Mouse (Mus musculus): ENCODE data around the gene Il1rapl2. TPM values are rescaled to one million over a fixed set of nuclear protein-coding genes. Genes with fewer than 3 reads are reported as not detected.

Gene Il1rapl2
- polyA plus RNA-seq, 1 experiment from 2014 or later, result 0.64 TPM

DNA sequence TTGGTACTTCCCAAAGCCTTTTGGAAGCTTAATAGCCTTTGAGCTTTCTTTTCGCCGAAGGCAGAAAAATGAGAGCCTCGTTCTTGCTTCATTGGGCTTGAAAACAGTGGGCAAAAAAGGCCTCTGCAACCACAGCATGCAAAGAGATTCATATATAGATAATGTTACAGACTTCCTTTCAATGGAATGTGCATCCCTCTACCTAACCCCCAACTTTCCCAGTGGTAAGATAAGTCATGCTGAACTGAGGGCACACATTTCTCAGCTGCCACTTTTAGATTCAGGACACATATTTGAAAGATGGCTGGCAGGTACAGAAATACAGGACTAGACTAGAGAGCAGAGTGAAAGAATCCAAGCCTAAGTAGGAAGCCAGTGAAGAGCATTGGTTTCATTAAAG is 185.1 kb downstream of the Il1rapl2 start:
- no peak overlapping the region for H3K27ac ChIP-seq (ENCODE audit: low read length)
- no peaks in the 10 kb centered on the region for H3K4me1 ChIP-seq (ENCODE audit: control insufficient read depth, insufficient read depth, low read length)
- no peak for ATAC-seq (ENCODE audit: insufficient number of reproducible peaks, insufficient read depth, low FRiP score, low read depth)
- H3K4me2 ChIP-seq (replicated peaks; ENCODE audit: low read depth, low read length), result no peak overlapping the region
- H3K9ac ChIP-seq (replicated peaks; ENCODE audit: low read depth, low read length), result no peak overlapping the region
- no peak overlapping the region for H3K4me3 ChIP-seq (ENCODE audit: low read depth, low read length)
- 84% methylated on average over 3 of the region's 3 CpGs for WGBS
- H3K36me3 ChIP-seq (ENCODE audit: control insufficient read depth, insufficient read depth, low read length), result no peaks in the 10 kb centered on the region
- H3K27me3 ChIP-seq (ENCODE audit: control insufficient read depth, insufficient read depth, low read length), result no peaks in the 10 kb centered on the region
- no peaks in the 10 kb centered on the region for H3K9me3 ChIP-seq (ENCODE audit: control insufficient read depth, low read depth, low read length)

- WGBS, result 55% methylated on average over 6 of the region's 6 CpGs
- peak; percentile 53; the same call in 1 of the 2 replicates for ATAC-seq (ENCODE audit: insufficient number of reproducible peaks, insufficient read depth, low FRiP score, low read depth)
- Histone ChIP-seq H3K4me1 (ENCODE audit: control insufficient read depth, insufficient read depth, low read length) (no peaks in the 10 kb centered on the region), H3K4me3 (ENCODE audit: low read depth, low read length) (no peak overlapping the region), H3K27ac (ENCODE audit: low read length) (no peak overlapping the region), H3K36me3 (ENCODE audit: control insufficient read depth, insufficient read depth, low read length) (no peaks in the 10 kb centered on the region), H3K9ac (replicated peaks; ENCODE audit: low read depth, low read length) (no peak overlapping the region), H3K9me3 (ENCODE audit: control insufficient read depth, low read depth, low read length) (no peaks in the 10 kb centered on the region), H3K4me2 (replicated peaks; ENCODE audit: low read depth, low read length) (no peak overlapping the region), H3K27me3 (ENCODE audit: control insufficient read depth, insufficient read depth, low read length) (no peaks in the 10 kb centered on the region)
Observed at GRCm38 (mm10) chrX:137805484-137806200, 235.2 kb downstream of the Il1rapl2 start.

DNA sequence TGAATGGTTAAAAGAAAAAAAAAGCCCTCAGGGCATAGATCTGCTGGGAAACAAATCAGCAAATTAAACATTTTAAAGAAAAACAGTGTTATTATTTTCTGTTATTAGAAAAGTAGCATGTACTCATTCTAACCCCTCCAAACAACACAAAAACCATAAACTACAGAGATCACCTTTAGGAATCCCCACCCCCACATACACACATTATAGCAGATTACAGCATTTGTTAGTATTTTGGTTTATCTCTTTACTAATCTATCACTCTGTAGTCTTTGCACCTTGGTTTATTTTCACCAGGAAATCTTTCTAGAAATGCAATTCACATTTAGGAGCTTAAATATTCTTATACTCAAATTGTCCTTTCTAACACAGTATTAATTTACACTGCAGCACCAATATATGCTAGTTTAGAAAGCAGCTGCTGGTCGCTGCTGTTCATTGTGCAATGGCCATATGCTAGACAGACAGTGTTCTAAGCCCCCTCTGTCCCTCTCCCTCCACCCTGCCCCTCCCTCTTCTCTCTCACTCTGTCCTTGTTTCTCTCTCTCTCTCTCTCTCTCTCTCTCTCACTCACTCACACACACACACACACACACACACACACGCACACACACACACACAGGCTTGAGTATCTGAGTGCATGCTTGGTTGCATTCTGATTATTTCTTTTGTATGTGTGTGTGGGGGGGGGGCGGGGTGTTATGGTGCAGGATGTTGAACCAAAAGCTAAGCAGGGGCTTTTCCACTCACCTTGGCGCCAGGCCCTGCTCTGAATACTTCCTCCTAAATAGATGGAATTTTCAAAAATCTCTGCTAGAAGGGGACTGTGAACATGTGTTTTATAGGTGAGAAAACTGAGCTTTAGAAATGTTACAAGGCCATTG is 236.1 kb downstream of the Il1rapl2 start:
- Histone ChIP-seq H3K4me1 (ENCODE audit: control insufficient read depth, insufficient read depth, low read length) (no peaks in the 10 kb centered on the region), H3K9me3 (ENCODE audit: control insufficient read depth, low read depth, low read length) (no peaks in the 10 kb centered on the region), H3K9ac (replicated peaks; ENCODE audit: low read depth, low read length) (no peak overlapping the region), H3K27ac (ENCODE audit: low read length) (no peak overlapping the region), H3K4me3 (ENCODE audit: low read depth, low read length) (no peak overlapping the region), H3K4me2 (replicated peaks; ENCODE audit: low read depth, low read length) (no peak overlapping the region), H3K36me3 (ENCODE audit: control insufficient read depth, insufficient read depth, low read length) (no peaks in the 10 kb centered on the region), H3K27me3 (ENCODE audit: control insufficient read depth, insufficient read depth, low read length) (no peaks in the 10 kb centered on the region)
- 68% methylated on average over 4 of the region's 4 CpGs for WGBS
- no peak for ATAC-seq (ENCODE audit: insufficient number of reproducible peaks, insufficient read depth, low FRiP score, low read depth)

- 53% methylated on average over 3 of the region's 3 CpGs for WGBS
Observed at GRCm38 (mm10) chrX:137809526-137809925, 239.1 kb downstream of the Il1rapl2 start.

GRCm38 (mm10) chrX:137812151-137812550 is 241.7 kb downstream of the Il1rapl2 start:
- 90% methylated on average over 1 of the region's 1 CpGs for WGBS

More at GRCm38 (mm10) chrX:137809526-137809925, 239.1 kb downstream of the Il1rapl2 start:
- Histone ChIP-seq H3K36me3 (ENCODE audit: control insufficient read depth, insufficient read depth, low read length) (no peaks in the 10 kb centered on the region), H3K27ac (ENCODE audit: low read length) (no peak overlapping the region), H3K4me2 (replicated peaks; ENCODE audit: low read depth, low read length) (no peak overlapping the region), H3K9me3 (ENCODE audit: control insufficient read depth, low read depth, low read length) (no peaks in the 10 kb centered on the region), H3K9ac (replicated peaks; ENCODE audit: low read depth, low read length) (no peak overlapping the region), H3K4me3 (ENCODE audit: low read depth, low read length) (no peak overlapping the region), H3K27me3 (ENCODE audit: control insufficient read depth, insufficient read depth, low read length) (no peaks in the 10 kb centered on the region), H3K4me1 (ENCODE audit: control insufficient read depth, insufficient read depth, low read length) (no peaks in the 10 kb centered on the region)
- ATAC-seq (ENCODE audit: insufficient number of reproducible peaks, insufficient read depth, low FRiP score, low read depth), result no peak

GRCm38 (mm10) chrX:137848936-137849335 is 278.5 kb downstream of the Il1rapl2 start:
- Histone ChIP-seq H3K27me3 (ENCODE audit: control insufficient read depth, insufficient read depth, low read length) (no peaks in the 10 kb centered on the region), H3K4me1 (ENCODE audit: control insufficient read depth, insufficient read depth, low read length) (no peaks in the 10 kb centered on the region), H3K9me3 (ENCODE audit: control insufficient read depth, low read depth, low read length) (no peaks in the 10 kb centered on the region), H3K4me3 (ENCODE audit: low read depth, low read length) (no peak overlapping the region), H3K36me3 (ENCODE audit: control insufficient read depth, insufficient read depth, low read length) (no peaks in the 10 kb centered on the region), H3K27ac (ENCODE audit: low read length) (no peak overlapping the region), H3K4me2 (replicated peaks; ENCODE audit: low read depth, low read length) (no peak overlapping the region), H3K9ac (replicated peaks; ENCODE audit: low read depth, low read length) (no peak overlapping the region)
- 50% methylated on average over 3 of the region's 3 CpGs for WGBS
- no peak for ATAC-seq (ENCODE audit: insufficient number of reproducible peaks, insufficient read depth, low FRiP score, low read depth)

More at GRCm38 (mm10) chrX:137812151-137812550, 241.7 kb downstream of the Il1rapl2 start:
- Histone ChIP-seq H3K9ac (replicated peaks; ENCODE audit: low read depth, low read length) (no peak overlapping the region), H3K9me3 (ENCODE audit: control insufficient read depth, low read depth, low read length) (no peaks in the 10 kb centered on the region), H3K27ac (ENCODE audit: low read length) (no peak overlapping the region), H3K36me3 (ENCODE audit: control insufficient read depth, insufficient read depth, low read length) (no peaks in the 10 kb centered on the region), H3K4me2 (replicated peaks; ENCODE audit: low read depth, low read length) (no peak overlapping the region), H3K4me3 (ENCODE audit: low read depth, low read length) (no peak overlapping the region), H3K27me3 (ENCODE audit: control insufficient read depth, insufficient read depth, low read length) (no peaks in the 10 kb centered on the region), H3K4me1 (ENCODE audit: control insufficient read depth, insufficient read depth, low read length) (no peaks in the 10 kb centered on the region)
- no peak for ATAC-seq (ENCODE audit: insufficient number of reproducible peaks, insufficient read depth, low FRiP score, low read depth)

DNA sequence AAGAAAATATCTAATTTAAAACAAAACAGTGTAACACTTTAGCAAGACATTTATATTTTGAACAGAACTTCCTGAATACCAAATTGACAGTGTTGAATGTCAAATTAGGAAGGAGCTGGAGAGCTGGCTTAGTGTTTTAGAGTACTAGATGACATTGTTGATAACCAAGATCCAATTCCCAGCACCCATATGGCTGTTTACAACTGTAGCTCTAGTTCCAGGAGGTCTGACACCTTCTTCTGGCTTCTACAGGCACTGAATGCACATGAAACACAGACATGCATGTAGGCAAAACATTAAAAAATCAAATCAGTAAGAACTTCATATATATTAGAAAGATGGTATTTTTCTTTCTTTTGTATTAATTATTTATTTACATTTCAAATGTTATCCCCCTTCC is 353.1 kb downstream of the Il1rapl2 start:
- Histone ChIP-seq H3K9ac (replicated peaks; ENCODE audit: low read depth, low read length) (no peak overlapping the region), H3K4me3 (ENCODE audit: low read depth, low read length) (no peak overlapping the region), H3K4me1 (ENCODE audit: control insufficient read depth, insufficient read depth, low read length) (no peaks in the 10 kb centered on the region), H3K27ac (ENCODE audit: low read length) (no peak overlapping the region), H3K4me2 (replicated peaks; ENCODE audit: low read depth, low read length) (no peak overlapping the region), H3K36me3 (ENCODE audit: control insufficient read depth, insufficient read depth, low read length) (no peaks in the 10 kb centered on the region), H3K27me3 (ENCODE audit: control insufficient read depth, insufficient read depth, low read length) (no peaks in the 10 kb centered on the region), H3K9me3 (ENCODE audit: control insufficient read depth, low read depth, low read length) (no peaks in the 10 kb centered on the region)
- no peak for ATAC-seq (ENCODE audit: insufficient number of reproducible peaks, insufficient read depth, low FRiP score, low read depth)

GRCm38 (mm10) chrX:137926835-137927234 is 356.4 kb downstream of the Il1rapl2 start:
- WGBS, result 62% methylated on average over 2 of the region's 2 CpGs
- H3K4me2 ChIP-seq (replicated peaks; ENCODE audit: low read depth, low read length), result no peak overlapping the region
- ATAC-seq (ENCODE audit: insufficient number of reproducible peaks, insufficient read depth, low FRiP score, low read depth), result no peak
- no peak overlapping the region for H3K27ac ChIP-seq (ENCODE audit: low read length)
- H3K9ac ChIP-seq (replicated peaks; ENCODE audit: low read depth, low read length), result no peak overlapping the region
- no peaks in the 10 kb centered on the region for H3K9me3 ChIP-seq (ENCODE audit: control insufficient read depth, low read depth, low read length)
- H3K4me1 ChIP-seq (ENCODE audit: control insufficient read depth, insufficient read depth, low read length), result no peaks in the 10 kb centered on the region
- no peaks in the 10 kb centered on the region for H3K27me3 ChIP-seq (ENCODE audit: control insufficient read depth, insufficient read depth, low read length)
- H3K4me3 ChIP-seq (ENCODE audit: low read depth, low read length), result no peak overlapping the region
- no peaks in the 10 kb centered on the region for H3K36me3 ChIP-seq (ENCODE audit: control insufficient read depth, insufficient read depth, low read length)
